Mouse (Mus musculus): Measurements from ENCODE around the gene Zfp507. TPM values are rescaled to one million over a fixed set of nuclear protein-coding genes. Genes with fewer than 3 reads are reported as not detected.

Zfp507 gene
- polyA plus RNA-seq, 1 experiment from 2014 or later = 20.6 TPM

- Histone ChIP-seq H3K27ac (ENCODE audit: low read depth) (no peak overlapping the region), H3K4me1 (ENCODE audit: insufficient read depth) (no peaks in the 10 kb centered on the region), H3K27me3 (ENCODE audit: insufficient read depth, low read length) (no peaks in the 10 kb centered on the region), H3K9ac (no peak overlapping the region), H3K4me3 (ENCODE audit: low read depth, low read length) (no peak overlapping the region), H3K36me3 (ENCODE audit: insufficient read depth) (peaks cover 22% of the 10 kb centered on the region), H3K9me3 (ENCODE audit: low read depth, low read length) (no peaks in the 10 kb centered on the region), H3K4me2 (no peak overlapping the region)
- DNase-seq (no peak), ATAC-seq (ENCODE audit: insufficient read depth) (no peak)
- TF ChIP-seq CTCF (IDR thresholded peaks at IDR 0.05; ENCODE audit: low read depth) = no peak
- 73% methylated on average over 10 of the region's 10 CpGs for WGBS
Measured at GRCm38 (mm10) chr7:35804206-35804605, 1.4 kb upstream of the Zfp507 start.

- peak; percentile 86 for ATAC-seq (ENCODE audit: insufficient read depth)
- no peaks in the 10 kb centered on the region for H3K4me1 ChIP-seq (ENCODE audit: insufficient read depth)
- peak overlapping the region; percentile 99 for H3K9ac ChIP-seq
- H3K27ac ChIP-seq (ENCODE audit: low read depth) = peak overlapping the region; percentile 88
- DNase-seq = peak; percentile 39
- H3K4me3 ChIP-seq (ENCODE audit: low read depth, low read length) = peak overlapping the region; percentile 92
- H3K36me3 ChIP-seq (ENCODE audit: insufficient read depth) = peaks cover 39% of the 10 kb centered on the region
- no peaks in the 10 kb centered on the region for H3K27me3 ChIP-seq (ENCODE audit: insufficient read depth, low read length)
- under 1% methylated on average over 40 of the region's 49 CpGs for WGBS
- H3K9me3 ChIP-seq (ENCODE audit: low read depth, low read length) = no peaks in the 10 kb centered on the region
- peak overlapping the region; percentile 84 for H3K4me2 ChIP-seq
- no peak for TF ChIP-seq CTCF (IDR thresholded peaks at IDR 0.05; ENCODE audit: low read depth)
Measured at GRCm38 (mm10) chr7:35802201-35802905, 450 bp downstream of the Zfp507 start.

GRCm38 (mm10) chr7:35796123-35796522 is 6.7 kb downstream of the Zfp507 start:
- H3K4me3 ChIP-seq (ENCODE audit: low read depth, low read length) = no peak overlapping the region
- ATAC-seq (ENCODE audit: insufficient read depth) (no peak; the same call in 1 of the 2 replicates), DNase-seq (peak; percentile 54)
- H3K9ac ChIP-seq = no peak overlapping the region
- H3K4me2 ChIP-seq = no peak overlapping the region
- no peaks in the 10 kb centered on the region for H3K27me3 ChIP-seq (ENCODE audit: insufficient read depth, low read length)
- peaks cover 96% of the 10 kb centered on the region for H3K36me3 ChIP-seq (ENCODE audit: insufficient read depth)
- H3K4me1 ChIP-seq (ENCODE audit: insufficient read depth) = no peaks in the 10 kb centered on the region
- H3K27ac ChIP-seq (ENCODE audit: low read depth) = no peak overlapping the region
- 41% methylated on average over 7 of the region's 7 CpGs for WGBS
- no peaks in the 10 kb centered on the region for H3K9me3 ChIP-seq (ENCODE audit: low read depth, low read length)
- TF ChIP-seq CTCF (IDR thresholded peaks at IDR 0.05; ENCODE audit: low read depth) = no peak

- no peak overlapping the region for H3K9ac ChIP-seq
- WGBS = 63% methylated on average over 12 of the region's 12 CpGs
- H3K4me2 ChIP-seq = no peak overlapping the region
- no peaks in the 10 kb centered on the region for H3K4me1 ChIP-seq (ENCODE audit: insufficient read depth)
- no peaks in the 10 kb centered on the region for H3K27me3 ChIP-seq (ENCODE audit: insufficient read depth, low read length)
- TF ChIP-seq CTCF (IDR thresholded peaks at IDR 0.05; ENCODE audit: low read depth) = no peak
- no peak overlapping the region for H3K4me3 ChIP-seq (ENCODE audit: low read depth, low read length)
- no peak for DNase-seq
- H3K36me3 ChIP-seq (ENCODE audit: insufficient read depth) = peaks cover 96% of the 10 kb centered on the region
- no peak overlapping the region for H3K27ac ChIP-seq (ENCODE audit: low read depth)
- H3K9me3 ChIP-seq (ENCODE audit: low read depth, low read length) = no peaks in the 10 kb centered on the region
- ATAC-seq (ENCODE audit: insufficient read depth) = no peak
Measured at GRCm38 (mm10) chr7:35794145-35794664, 8.6 kb downstream of the Zfp507 start.

- no peak for TF ChIP-seq CTCF (IDR thresholded peaks at IDR 0.05; ENCODE audit: low read depth)
- peaks cover 94% of the 10 kb centered on the region for H3K36me3 ChIP-seq (ENCODE audit: insufficient read depth)
- H3K4me2 ChIP-seq = no peak overlapping the region
- no peaks in the 10 kb centered on the region for H3K4me1 ChIP-seq (ENCODE audit: insufficient read depth)
- H3K27ac ChIP-seq (ENCODE audit: low read depth) = no peak overlapping the region
- H3K9ac ChIP-seq = no peak overlapping the region
- H3K4me3 ChIP-seq (ENCODE audit: low read depth, low read length) = no peak overlapping the region
- no peaks in the 10 kb centered on the region for H3K27me3 ChIP-seq (ENCODE audit: insufficient read depth, low read length)
- ATAC-seq (ENCODE audit: insufficient read depth) (no peak), DNase-seq (no peak)
- WGBS = 80% methylated on average over 12 of the region's 12 CpGs
- H3K9me3 ChIP-seq (ENCODE audit: low read depth, low read length) = no peaks in the 10 kb centered on the region
Measured at GRCm38 (mm10) chr7:35792150-35792848, 10.5 kb downstream of the Zfp507 start.

GRCm38 (mm10) chr7:35790926-35791325 is 11.9 kb downstream of the Zfp507 start:
- 68% methylated on average over 8 of the region's 8 CpGs for WGBS
- TF ChIP-seq CTCF (IDR thresholded peaks at IDR 0.05; ENCODE audit: low read depth) = no peak
- H3K27me3 ChIP-seq (ENCODE audit: insufficient read depth, low read length) = no peaks in the 10 kb centered on the region
- peaks cover 93% of the 10 kb centered on the region for H3K36me3 ChIP-seq (ENCODE audit: insufficient read depth)
- DNase-seq (no peak), ATAC-seq (ENCODE audit: insufficient read depth) (no peak)
- H3K9ac ChIP-seq = no peak overlapping the region
- H3K4me1 ChIP-seq (ENCODE audit: insufficient read depth) = no peaks in the 10 kb centered on the region
- no peak overlapping the region for H3K4me2 ChIP-seq
- H3K4me3 ChIP-seq (ENCODE audit: low read depth, low read length) = no peak overlapping the region
- H3K27ac ChIP-seq (ENCODE audit: low read depth) = no peak overlapping the region
- no peaks in the 10 kb centered on the region for H3K9me3 ChIP-seq (ENCODE audit: low read depth, low read length)

- DNase-seq (peak; percentile 60), ATAC-seq (ENCODE audit: insufficient read depth) (no peak)
- H3K36me3 ChIP-seq (ENCODE audit: insufficient read depth) = peaks cover 93% of the 10 kb centered on the region
- no peaks in the 10 kb centered on the region for H3K4me1 ChIP-seq (ENCODE audit: insufficient read depth)
- 81% methylated on average over 8 of the region's 8 CpGs for WGBS
- peak; percentile 60 for TF ChIP-seq CTCF (IDR thresholded peaks at IDR 0.05; ENCODE audit: low read depth)
- no peak overlapping the region for H3K27ac ChIP-seq (ENCODE audit: low read depth)
- H3K4me3 ChIP-seq (ENCODE audit: low read depth, low read length) = no peak overlapping the region
- H3K4me2 ChIP-seq = no peak overlapping the region
- H3K9me3 ChIP-seq (ENCODE audit: low read depth, low read length) = no peaks in the 10 kb centered on the region
- no peaks in the 10 kb centered on the region for H3K27me3 ChIP-seq (ENCODE audit: insufficient read depth, low read length)
- no peak overlapping the region for H3K9ac ChIP-seq
Measured at GRCm38 (mm10) chr7:35790201-35790600, 12.6 kb downstream of the Zfp507 start.

All from lung, embryonic 14.5 days (tissue).